Mouse (Mus musculus) liver, postnatal 0 days (tissue): ENCODE measurements around the gene Slc16a5. TPM values are rescaled to one million over a fixed set of nuclear protein-coding genes. Genes with fewer than 3 reads are reported as not detected.
A peak's percentile ranks its signal among the peaks of the same experiment; 100 is the strongest.
"Not testable (repeated sequence)": the region's sequence is repeated elsewhere in the genome, so short reads cannot be mapped to it uniquely, and the experiment has no call there.

Experiments used
- ATAC-seq: fragments of 200-750 bp; cut with Nextera tagmentation; 2 replicates; pipeline ENCODE4 v1.8.0; 2017; ENCODE audit warnings: mild to moderate bottlenecking, moderate library complexity
- DNase-seq: peaks from one replicate; pipeline ENCODE4 v3.0.0-alpha.2; 2016
- H3K27ac ChIP-seq: fragments of 300-500 bp; sonication (generic); 2 replicates; pipeline ENCODE4 v1.5.1; 2014; ENCODE audit warnings: antibody characterized with exemption, moderate library complexity, mild to moderate bottlenecking, low read depth
- H3K27me3 ChIP-seq: fragments of 300-500 bp; sonication (generic); 2 replicates; pipeline ENCODE4 v1.6.1; 2014; ENCODE audit warnings: low read length, control low read depth, mixed read lengths; ENCODE audit not compliant: insufficient read depth
- H3K36me3 ChIP-seq: fragments of 300-500 bp; sonication (generic); replicated peaks from 2 replicates; pipeline ENCODE4 v1.6.1; 2014; ENCODE audit warnings: mild to moderate bottlenecking, control low read depth, low read length, moderate library complexity, mixed read lengths; ENCODE audit not compliant: insufficient read depth
- H3K4me1 ChIP-seq: fragments of 300-500 bp; sonication (generic); 2 replicates; pipeline ENCODE4 v1.6.1; 2014; ENCODE audit warnings: antibody characterized with exemption, mild to moderate bottlenecking, control low read depth; ENCODE audit not compliant: insufficient read depth
- H3K4me2 ChIP-seq: fragments of 300-500 bp; sonication (generic); 2 replicates; pipeline ENCODE4 v1.6.1; 2014; ENCODE audit warnings: low read depth, mild to moderate bottlenecking, low read length, moderate library complexity, mixed read lengths
- H3K4me3 ChIP-seq: fragments of 300-500 bp; sonication (generic); 2 replicates; pipeline ENCODE4 v1.5.1; 2014; ENCODE audit warnings: low read depth, low read length
- H3K9ac ChIP-seq: fragments of 300-500 bp; sonication (generic); replicated peaks from 2 replicates; pipeline ENCODE4 v1.6.1; 2014; ENCODE audit warnings: mild to moderate bottlenecking, moderate library complexity
- H3K9me3 ChIP-seq: fragments of 300-500 bp; sonication (generic); 2 replicates; pipeline ENCODE4 v1.6.1; 2016; ENCODE audit warnings: mild to moderate bottlenecking, control low read depth, low read length, mixed read lengths
- CTCF ChIP-seq: sonication (generic); IDR thresholded peaks from 2 replicates; pipeline ENCODE4 v1.5.1; 2016; ENCODE audit warnings: antibody characterized with exemption, low read depth
- EP300 ChIP-seq: IDR thresholded peaks from 2 replicates; pipeline ENCODE4 v1.6.1; 2016; ENCODE audit warnings: antibody characterized with exemption, low read depth, mild to moderate bottlenecking
- WGBS: fragments of 180-500 bp; shearing (Covaris S2); extraction: QIAGEN DNeasy Blood & Tissue Kit; methylation state at CpG from one replicate; pipeline ENCODE4 v1.1.7; 2014; ENCODE audit not compliant: insufficient replicate concordance; 5-methylcytosine and 5-hydroxymethylcytosine counted together
- polyA plus RNA-seq: library from polyadenylated mRNA; unstranded; fragments of >200 nt; fragmentation: Nextera tagmentation; extraction: Ambion mirVana; gene quantifications from 2 replicates; pipeline ENCODE4 v1.2.1, GENCODE M21; 2015

Slc16a5 gene
- polyA plus RNA-seq, 1 experiment from 2014 or later = 10.4 TPM

GRCm38 (mm10) chr11:115451781-115452241, 10.5 kb upstream of the Slc16a5 start:
- no peak overlapping the region for H3K9ac ChIP-seq
- WGBS = 66% methylated on average over 8 of the region's 8 CpGs
- no peaks in the 10 kb centered on the region for H3K36me3 ChIP-seq
- H3K4me1 ChIP-seq = peaks cover 16% of the 10 kb centered on the region
- no peak overlapping the region for H3K4me3 ChIP-seq
- H3K4me2 ChIP-seq = no peak overlapping the region
- H3K27me3 ChIP-seq = no peaks in the 10 kb centered on the region
- TF ChIP-seq CTCF (no peak), EP300 (no peak)
- no peak for ATAC-seq
- H3K9me3 ChIP-seq = 0 out of 2 replicates have a peak, but pooled peaks cover 2% of the 10 kb centered on the region
- no peak for DNase-seq
- no peak overlapping the region for H3K27ac ChIP-seq

- ATAC-seq = no peak
- no peak overlapping the region for H3K9ac ChIP-seq
- H3K4me2 ChIP-seq = no peak overlapping the region
- H3K9me3 ChIP-seq = 0 out of 2 replicates have a peak, but pooled peaks cover 2% of the 10 kb centered on the region
- DNase-seq = no peak
- WGBS = 68% methylated on average over 7 of the region's 7 CpGs
- H3K27ac ChIP-seq = no peak overlapping the region
- TF ChIP-seq EP300 = no peak
- no peak for TF ChIP-seq CTCF
- no peaks in the 10 kb centered on the region for H3K27me3 ChIP-seq
- peaks cover 16% of the 10 kb centered on the region for H3K4me1 ChIP-seq
- H3K36me3 ChIP-seq = no peaks in the 10 kb centered on the region
- no peak overlapping the region for H3K4me3 ChIP-seq
Measured at GRCm38 (mm10) chr11:115452281-115452860, 9.9 kb upstream of the Slc16a5 start.

DNA sequence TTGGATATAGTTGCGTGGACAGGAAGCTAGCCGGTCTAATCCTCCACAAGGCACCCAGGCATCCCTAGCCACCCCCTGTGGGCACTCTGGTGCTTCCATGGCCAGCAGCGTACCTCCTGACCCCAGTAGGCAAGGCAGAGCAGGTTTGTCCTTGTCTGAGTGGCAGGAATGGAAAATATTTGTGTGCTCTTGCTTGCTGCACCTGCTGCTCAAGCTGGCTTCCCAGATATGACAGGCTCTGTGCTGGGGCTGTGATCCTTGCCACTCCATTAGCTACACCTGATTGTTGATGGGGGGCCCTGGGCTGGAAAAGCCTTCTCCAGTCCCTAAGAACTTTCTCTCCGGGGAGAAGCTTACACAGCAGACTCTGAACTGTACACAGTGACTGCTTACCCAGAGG, 9.0 kb upstream of the Slc16a5 start:
- Histone ChIP-seq H3K4me2 (no peak overlapping the region), H3K27ac (no peak overlapping the region), H3K27me3 (no peaks in the 10 kb centered on the region), H3K36me3 (no peaks in the 10 kb centered on the region), H3K4me3 (no peak overlapping the region), H3K9ac (no peak overlapping the region), H3K4me1 (peaks cover 25% of the 10 kb centered on the region), H3K9me3 (0 out of 2 replicates have a peak, but pooled peaks cover 2% of the 10 kb centered on the region)
- 63% methylated on average over 4 of the region's 4 CpGs for WGBS
- TF ChIP-seq CTCF = no peak
- TF ChIP-seq EP300 = no peak
- no peak for DNase-seq
- no peak for ATAC-seq

GRCm38 (mm10) chr11:115454822-115455221, 7.5 kb upstream of the Slc16a5 start:
- not testable (repeated sequence) for H3K9ac ChIP-seq, H3K4me3 ChIP-seq, H3K4me2 ChIP-seq, H3K27me3 ChIP-seq, H3K9me3 ChIP-seq, ATAC-seq, H3K36me3 ChIP-seq, DNase-seq, H3K27ac ChIP-seq
- WGBS = 82% methylated on average over 6 of the region's 6 CpGs
- H3K4me1 ChIP-seq = peaks cover 16% of the 10 kb centered on the region

DNA sequence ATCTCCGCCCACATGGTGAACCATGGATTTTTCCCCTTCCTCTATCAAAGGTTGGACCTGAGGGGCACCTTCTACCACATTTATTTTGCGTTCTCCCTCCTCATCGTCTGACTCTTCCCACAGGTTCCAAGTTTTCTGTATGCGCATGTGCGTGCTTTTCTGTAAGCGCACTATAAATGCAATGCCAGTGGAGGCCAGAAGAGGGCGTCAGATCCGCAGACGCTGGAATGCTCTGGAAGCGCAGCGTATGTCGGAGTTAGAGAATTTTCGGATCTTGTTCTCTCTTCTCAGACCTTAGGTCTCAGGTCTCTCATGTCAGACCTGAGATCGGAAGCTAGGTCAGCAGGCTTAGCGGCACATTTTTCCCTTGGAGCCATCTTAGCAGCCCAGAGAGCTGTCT, 6.7 kb upstream of the Slc16a5 start:
- TF ChIP-seq EP300 (no peak), CTCF (peak; percentile 39)
- 85% methylated on average over 15 of the region's 15 CpGs for WGBS
- H3K4me2 ChIP-seq = no peak overlapping the region
- DNase-seq (no peak), ATAC-seq (no peak)
- H3K9me3 ChIP-seq = 0 out of 2 replicates have a peak, but pooled peaks cover 2% of the 10 kb centered on the region
- no peak overlapping the region for H3K27ac ChIP-seq
- no peaks in the 10 kb centered on the region for H3K27me3 ChIP-seq
- H3K36me3 ChIP-seq = no peaks in the 10 kb centered on the region
- peaks cover 11% of the 10 kb centered on the region for H3K4me1 ChIP-seq
- no peak overlapping the region for H3K9ac ChIP-seq
- no peak overlapping the region for H3K4me3 ChIP-seq

DNA sequence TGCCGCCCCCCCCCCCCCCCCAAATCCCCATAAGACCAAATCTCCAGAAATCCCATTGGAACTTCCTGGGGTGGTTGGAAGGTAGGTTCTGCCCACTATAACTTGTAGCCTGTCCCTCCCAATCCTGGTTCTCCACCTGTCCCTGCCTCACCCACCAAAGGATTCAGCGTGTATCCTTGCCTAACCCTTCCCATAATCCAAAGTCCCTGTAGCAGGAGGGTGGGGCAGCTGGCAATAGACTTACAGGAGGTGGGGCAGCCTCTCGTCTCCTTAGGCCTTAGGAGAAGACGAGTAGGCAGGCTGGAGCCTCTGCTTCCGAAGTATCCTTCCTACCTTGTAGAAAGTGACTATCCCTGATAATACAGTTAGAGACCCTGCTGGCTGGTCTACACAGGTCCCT, 6.1 kb upstream of the Slc16a5 start:
- no peak overlapping the region for H3K9ac ChIP-seq
- no peaks in the 10 kb centered on the region for H3K36me3 ChIP-seq
- no peak for TF ChIP-seq EP300
- no peak for TF ChIP-seq CTCF
- H3K4me3 ChIP-seq = no peak overlapping the region
- DNase-seq (no peak), ATAC-seq (no peak)
- peaks cover 9% of the 10 kb centered on the region for H3K4me1 ChIP-seq
- H3K9me3 ChIP-seq = 0 out of 2 replicates have a peak, but pooled peaks cover 2% of the 10 kb centered on the region
- no peak overlapping the region for H3K27ac ChIP-seq
- 82% methylated on average over 5 of the region's 5 CpGs for whole genome bisulfite sequencing
- no peak overlapping the region for H3K4me2 ChIP-seq
- no peaks in the 10 kb centered on the region for H3K27me3 ChIP-seq

GRCm38 (mm10) chr11:115457405-115457804, 4.9 kb upstream of the Slc16a5 start:
- no peak overlapping the region for H3K27ac ChIP-seq
- no peaks in the 10 kb centered on the region for H3K36me3 ChIP-seq
- 0 out of 2 replicates have a peak, but pooled peaks cover 2% of the 10 kb centered on the region for H3K9me3 ChIP-seq
- peaks cover 13% of the 10 kb centered on the region for H3K4me1 ChIP-seq
- no peak for ATAC-seq
- H3K27me3 ChIP-seq = no peaks in the 10 kb centered on the region
- no peak overlapping the region for H3K4me2 ChIP-seq
- WGBS = 37% methylated on average over 6 of the region's 6 CpGs
- no peak overlapping the region for H3K4me3 ChIP-seq
- no peak for DNase-seq
- no peak overlapping the region for H3K9ac ChIP-seq
- TF ChIP-seq CTCF (no peak), EP300 (no peak)
